Mouse (Mus musculus): Measurements from ENCODE around the gene Myl3. TPM values are rescaled to one million over a fixed set of nuclear protein-coding genes. Genes with fewer than 3 reads are reported as not detected.

Myl3 gene
- polyA plus RNA-seq, 1 experiment from 2014 or later: 53.6 TPM

DNA sequence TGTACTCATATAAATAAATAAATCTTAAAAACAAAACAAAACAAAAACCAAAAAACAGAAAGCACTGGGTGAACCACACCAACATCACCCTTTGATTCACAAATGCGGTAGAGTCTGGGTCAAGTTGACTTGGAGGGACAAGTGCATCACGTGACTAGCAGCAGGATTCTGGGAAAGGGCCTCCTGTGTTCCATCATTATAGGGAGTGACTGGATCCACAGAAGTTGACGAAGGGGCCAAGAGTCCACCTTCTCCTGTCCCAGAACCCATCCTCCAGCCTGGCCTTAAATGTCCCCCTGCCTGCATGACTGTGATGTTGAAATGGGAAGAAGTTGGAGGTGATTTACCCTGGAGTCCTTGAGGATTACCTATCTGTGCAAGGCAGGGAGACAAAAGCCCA lies 22.9 kb upstream of the Myl3 start:
- 75% methylated on average over 3 of the region's 3 CpGs for WGBS
- Histone ChIP-seq H3K9me3 (ENCODE audit: control insufficient read depth, low read length) (no peaks in the 10 kb centered on the region), H3K4me3 (ENCODE audit: low read depth, low read length) (no peak overlapping the region), H3K4me1 (ENCODE audit: control insufficient read depth, insufficient read depth, low read length) (0 out of 2 replicates have a peak, but pooled peaks cover 5% of the 10 kb centered on the region), H3K27me3 (replicated peaks; ENCODE audit: control insufficient read depth, insufficient read depth, low read length) (no peaks in the 10 kb centered on the region), H3K36me3 (ENCODE audit: control insufficient read depth, insufficient read depth, low read length) (peaks cover 14% of the 10 kb centered on the region), H3K9ac (ENCODE audit: low read depth, low read length) (no peak overlapping the region), H3K4me2 (ENCODE audit: low read depth, low read length) (no peak overlapping the region), H3K27ac (replicated peaks; ENCODE audit: low read depth, low read length) (no peak overlapping the region)
- DNase-seq (ENCODE audit: low spot score) (no peak), ATAC-seq (ENCODE audit: low read depth) (no peak)

DNA sequence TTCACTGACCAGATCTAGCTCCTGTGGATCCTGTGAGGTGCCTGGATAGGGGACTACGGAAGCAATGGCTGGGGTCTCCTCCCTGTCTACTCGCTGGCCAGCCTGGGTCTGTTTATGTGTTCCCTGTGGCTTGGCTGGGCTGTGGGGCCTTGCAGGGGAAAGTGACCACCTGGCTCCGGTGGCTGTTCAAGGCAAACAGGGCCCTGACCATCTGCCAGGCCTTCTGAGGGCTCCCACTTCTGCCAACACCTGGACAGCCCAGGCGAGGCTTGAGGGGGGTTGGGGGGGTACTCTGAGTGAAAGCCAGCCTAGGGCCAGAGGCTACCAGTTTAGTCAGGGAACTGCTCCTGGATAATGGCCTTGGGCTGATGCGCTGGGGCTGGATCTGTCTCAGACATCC lies 21.7 kb upstream of the Myl3 start:
- H3K4me1 ChIP-seq (ENCODE audit: control insufficient read depth, insufficient read depth, low read length): 0 out of 2 replicates have a peak, but pooled peaks cover 5% of the 10 kb centered on the region
- no peak overlapping the region for H3K9ac ChIP-seq (ENCODE audit: low read depth, low read length)
- no peak overlapping the region for H3K4me3 ChIP-seq (ENCODE audit: low read depth, low read length)
- no peaks in the 10 kb centered on the region for H3K9me3 ChIP-seq (ENCODE audit: control insufficient read depth, low read length)
- no peak overlapping the region for H3K4me2 ChIP-seq (ENCODE audit: low read depth, low read length)
- peaks cover 25% of the 10 kb centered on the region for H3K36me3 ChIP-seq (ENCODE audit: control insufficient read depth, insufficient read depth, low read length)
- no peak for DNase-seq (ENCODE audit: low spot score)
- no peak for ATAC-seq (ENCODE audit: low read depth)
- H3K27ac ChIP-seq (replicated peaks; ENCODE audit: low read depth, low read length): no peak overlapping the region
- no peaks in the 10 kb centered on the region for H3K27me3 ChIP-seq (replicated peaks; ENCODE audit: control insufficient read depth, insufficient read depth, low read length)
- WGBS: 52% methylated on average over 5 of the region's 5 CpGs

DNA sequence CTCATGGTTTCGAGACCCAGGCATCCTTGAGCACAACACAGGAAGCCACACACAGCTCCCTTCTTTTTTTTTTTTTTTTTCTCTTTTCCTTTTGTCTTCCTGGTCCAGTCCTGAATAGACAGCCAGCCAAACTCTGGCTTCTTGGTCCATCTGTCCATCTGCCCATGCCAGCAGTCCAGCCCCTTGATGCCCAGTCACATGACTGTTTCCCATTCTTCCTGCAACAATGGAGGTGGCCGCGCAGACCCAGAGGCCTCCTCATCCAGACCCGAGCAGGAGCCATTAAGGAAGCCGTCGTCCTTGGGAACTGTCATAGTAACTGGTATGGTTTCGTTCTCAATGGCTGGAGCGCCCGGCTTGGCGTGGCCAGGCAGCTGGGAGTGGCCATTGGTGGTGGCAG lies 19.6 kb upstream of the Myl3 start:
- ATAC-seq (ENCODE audit: low read depth): no peak
- Histone ChIP-seq H3K36me3 (ENCODE audit: control insufficient read depth, insufficient read depth, low read length) (peaks cover 40% of the 10 kb centered on the region), H3K27ac (replicated peaks; ENCODE audit: low read depth, low read length) (no peak overlapping the region), H3K4me1 (ENCODE audit: control insufficient read depth, insufficient read depth, low read length) (peaks cover 22% of the 10 kb centered on the region; the same call in 1 of the 2 replicates), H3K9me3 (ENCODE audit: control insufficient read depth, low read length) (no peaks in the 10 kb centered on the region), H3K4me2 (ENCODE audit: low read depth, low read length) (no peak overlapping the region), H3K9ac (ENCODE audit: low read depth, low read length) (no peak overlapping the region), H3K27me3 (replicated peaks; ENCODE audit: control insufficient read depth, insufficient read depth, low read length) (no peaks in the 10 kb centered on the region; the same call in 1 of the 2 replicates), H3K4me3 (ENCODE audit: low read depth, low read length) (no peak overlapping the region)
- DNase-seq (ENCODE audit: low spot score): no peak
- WGBS: 92% methylated on average over 10 of the region's 10 CpGs

DNA sequence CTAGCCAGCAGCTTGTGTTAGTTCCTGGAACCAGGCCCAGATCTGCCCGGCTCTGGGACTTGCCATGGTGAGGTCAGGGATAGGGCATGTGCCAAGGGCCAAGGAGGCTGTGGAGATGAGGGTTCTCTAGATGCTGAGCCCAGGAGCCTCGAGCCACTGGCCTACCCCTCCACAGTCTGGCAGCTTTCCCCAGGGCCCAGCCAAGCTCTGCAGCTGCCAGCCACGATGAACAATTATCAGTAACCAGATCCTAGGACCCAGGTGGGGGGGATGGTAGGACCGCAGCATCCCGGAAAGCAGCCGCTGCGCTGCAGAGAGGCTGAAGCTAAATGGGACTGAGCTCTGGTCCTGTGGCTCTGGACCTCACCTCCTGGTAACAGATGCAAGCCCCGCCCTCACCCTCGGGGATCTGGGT lies 15.9 kb upstream of the Myl3 start:
- Histone ChIP-seq H3K36me3 (ENCODE audit: control insufficient read depth, insufficient read depth, low read length) (peaks cover 67% of the 10 kb centered on the region), H3K27ac (replicated peaks; ENCODE audit: low read depth, low read length) (no peak overlapping the region), H3K9me3 (ENCODE audit: control insufficient read depth, low read length) (no peaks in the 10 kb centered on the region), H3K4me1 (ENCODE audit: control insufficient read depth, insufficient read depth, low read length) (peaks cover 22% of the 10 kb centered on the region; the same call in 1 of the 2 replicates), H3K4me2 (ENCODE audit: low read depth, low read length) (no peak overlapping the region), H3K27me3 (replicated peaks; ENCODE audit: control insufficient read depth, insufficient read depth, low read length) (no peaks in the 10 kb centered on the region; the same call in 1 of the 2 replicates), H3K4me3 (ENCODE audit: low read depth, low read length) (no peak overlapping the region), H3K9ac (ENCODE audit: low read depth, low read length) (no peak overlapping the region)
- DNase-seq (ENCODE audit: low spot score) (peak; percentile 87), ATAC-seq (ENCODE audit: low read depth) (peak; percentile 83)
- WGBS: 5% methylated on average over 9 of the region's 9 CpGs

DNA sequence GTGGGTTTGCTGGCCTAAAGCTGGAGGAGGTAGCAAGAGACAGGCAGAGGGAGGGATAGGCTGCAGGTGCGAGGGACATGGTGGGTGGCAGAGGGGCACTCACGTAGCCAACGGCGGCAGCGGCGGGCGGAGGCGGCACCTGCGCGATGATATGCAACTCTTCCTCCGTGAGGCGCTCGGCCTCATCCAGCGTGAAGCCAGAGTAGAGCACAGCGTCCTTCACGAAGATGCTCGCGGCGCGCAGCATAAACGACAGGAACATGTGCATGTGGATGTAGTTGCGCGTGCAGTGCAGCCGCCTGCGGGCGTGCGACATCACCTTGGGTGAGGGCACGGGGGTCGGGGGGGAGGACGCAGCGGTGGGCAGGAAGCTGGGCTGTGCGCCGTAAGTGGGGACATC lies 14.8 kb upstream of the Myl3 start:
- Histone ChIP-seq H3K36me3 (ENCODE audit: control insufficient read depth, insufficient read depth, low read length) (peaks cover 75% of the 10 kb centered on the region), H3K9ac (ENCODE audit: low read depth, low read length) (no peak overlapping the region), H3K4me2 (ENCODE audit: low read depth, low read length) (peak overlapping the region; percentile 36), H3K4me1 (ENCODE audit: control insufficient read depth, insufficient read depth, low read length) (peaks cover 27% of the 10 kb centered on the region), H3K9me3 (ENCODE audit: control insufficient read depth, low read length) (no peaks in the 10 kb centered on the region), H3K27me3 (replicated peaks; ENCODE audit: control insufficient read depth, insufficient read depth, low read length) (no peaks in the 10 kb centered on the region; the same call in 1 of the 2 replicates), H3K27ac (replicated peaks; ENCODE audit: low read depth, low read length) (no peak overlapping the region), H3K4me3 (ENCODE audit: low read depth, low read length) (0 out of 2 replicates have a peak overlapping the region, but pooled peaks have one; percentile 13)
- WGBS: 22% methylated on average over 28 of the region's 33 CpGs
- ATAC-seq (ENCODE audit: low read depth) (no peak), DNase-seq (ENCODE audit: low spot score) (no peak)

DNA sequence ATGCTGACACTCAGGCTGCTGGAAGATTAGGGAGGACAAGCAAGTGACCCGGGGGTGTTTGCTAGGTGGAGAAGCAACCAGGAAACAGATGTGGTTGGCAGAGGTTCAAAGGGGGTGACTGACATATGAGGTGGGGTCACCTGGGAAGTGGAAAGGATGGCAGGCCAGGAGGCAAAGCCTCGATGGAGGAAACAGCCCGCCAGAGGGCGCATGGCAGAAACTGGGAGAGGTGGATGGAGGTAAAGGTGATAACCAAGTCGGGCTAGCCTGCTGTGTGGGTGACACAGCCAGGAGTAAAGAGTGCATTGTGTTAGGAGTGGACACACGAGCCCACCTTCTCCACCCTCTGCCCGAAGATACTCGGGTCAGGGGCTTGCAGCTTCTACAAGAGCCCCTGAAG lies 11.8 kb upstream of the Myl3 start:
- H3K27me3 ChIP-seq (replicated peaks; ENCODE audit: control insufficient read depth, insufficient read depth, low read length): no peaks in the 10 kb centered on the region; the same call in 1 of the 2 replicates
- WGBS: 14% methylated on average over 5 of the region's 8 CpGs
- no peak overlapping the region for H3K27ac ChIP-seq (replicated peaks; ENCODE audit: low read depth, low read length)
- no peak overlapping the region for H3K9ac ChIP-seq (ENCODE audit: low read depth, low read length)
- H3K9me3 ChIP-seq (ENCODE audit: control insufficient read depth, low read length): no peaks in the 10 kb centered on the region
- peaks cover 54% of the 10 kb centered on the region for H3K36me3 ChIP-seq (ENCODE audit: control insufficient read depth, insufficient read depth, low read length)
- no peak overlapping the region for H3K4me3 ChIP-seq (ENCODE audit: low read depth, low read length)
- peaks cover 45% of the 10 kb centered on the region for H3K4me1 ChIP-seq (ENCODE audit: control insufficient read depth, insufficient read depth, low read length)
- H3K4me2 ChIP-seq (ENCODE audit: low read depth, low read length): no peak overlapping the region
- ATAC-seq (ENCODE audit: low read depth): no peak
- no peak for DNase-seq (ENCODE audit: low spot score)

DNA sequence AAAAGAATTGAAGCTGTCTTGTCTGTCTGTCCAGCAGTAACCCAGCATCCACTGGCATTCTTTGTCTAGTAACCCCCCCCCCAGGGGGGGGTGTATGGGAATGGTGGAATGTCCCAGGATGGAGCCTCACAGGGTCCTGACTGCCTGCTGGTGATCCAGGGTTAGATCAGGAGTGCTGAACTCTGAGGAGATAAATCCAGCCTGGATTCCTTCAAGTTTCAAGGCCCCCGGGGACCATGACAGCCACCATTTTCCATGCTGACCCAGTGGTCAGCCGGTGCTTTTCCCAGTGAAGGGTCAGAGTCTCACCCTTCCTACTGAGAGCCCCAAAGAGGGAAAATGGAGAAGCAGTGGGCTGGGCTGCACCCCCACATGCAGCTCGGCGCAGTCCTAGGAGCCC lies 9.8 kb upstream of the Myl3 start:
- Histone ChIP-seq H3K4me1 (ENCODE audit: control insufficient read depth, insufficient read depth, low read length) (peaks cover 40% of the 10 kb centered on the region), H3K4me3 (ENCODE audit: low read depth, low read length) (no peak overlapping the region), H3K27ac (replicated peaks; ENCODE audit: low read depth, low read length) (no peak overlapping the region), H3K9ac (ENCODE audit: low read depth, low read length) (peak overlapping the region; percentile 20; the same call in 1 of the 2 replicates), H3K9me3 (ENCODE audit: control insufficient read depth, low read length) (no peaks in the 10 kb centered on the region), H3K4me2 (ENCODE audit: low read depth, low read length) (peak overlapping the region; percentile 60), H3K36me3 (ENCODE audit: control insufficient read depth, insufficient read depth, low read length) (peaks cover 37% of the 10 kb centered on the region), H3K27me3 (replicated peaks; ENCODE audit: control insufficient read depth, insufficient read depth, low read length) (no peaks in the 10 kb centered on the region; the same call in 1 of the 2 replicates)
- WGBS: 46% methylated on average over 2 of the region's 4 CpGs
- ATAC-seq (ENCODE audit: low read depth) (no peak), DNase-seq (ENCODE audit: low spot score) (no peak)

DNA sequence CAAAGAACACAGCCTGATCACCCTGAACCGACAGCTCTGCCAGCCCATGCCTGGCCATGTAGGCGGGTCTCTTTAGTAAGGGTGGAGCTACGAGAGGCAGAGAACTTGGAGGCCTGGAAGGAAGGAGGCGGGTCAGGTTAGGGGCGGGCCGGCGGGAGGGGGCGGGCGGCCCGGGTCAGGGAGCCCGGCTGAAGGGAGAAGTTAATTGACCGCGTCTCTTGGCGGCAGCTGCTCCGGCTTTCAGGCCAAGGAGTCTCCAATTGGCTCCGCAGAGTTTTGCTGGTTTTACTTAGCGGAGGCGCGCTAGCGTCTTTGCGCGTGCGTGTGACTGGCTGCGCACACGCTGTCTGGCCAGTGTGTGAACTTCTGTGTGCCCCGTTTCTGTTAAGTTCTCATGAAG lies 9.0 kb upstream of the Myl3 start:
- peak; percentile 96 for DNase-seq (ENCODE audit: low spot score)
- peak; percentile 94 for ATAC-seq (ENCODE audit: low read depth)
- Histone ChIP-seq H3K27me3 (replicated peaks; ENCODE audit: control insufficient read depth, insufficient read depth, low read length) (no peaks in the 10 kb centered on the region; the same call in 1 of the 2 replicates), H3K36me3 (ENCODE audit: control insufficient read depth, insufficient read depth, low read length) (peaks cover 30% of the 10 kb centered on the region), H3K27ac (replicated peaks; ENCODE audit: low read depth, low read length) (peak overlapping the region; percentile 67), H3K4me2 (ENCODE audit: low read depth, low read length) (peak overlapping the region; percentile 60), H3K4me3 (ENCODE audit: low read depth, low read length) (peak overlapping the region; percentile 29), H3K9me3 (ENCODE audit: control insufficient read depth, low read length) (no peaks in the 10 kb centered on the region), H3K4me1 (ENCODE audit: control insufficient read depth, insufficient read depth, low read length) (peaks cover 44% of the 10 kb centered on the region), H3K9ac (ENCODE audit: low read depth, low read length) (peak overlapping the region; percentile 56)
- WGBS: 0% methylated on average over 22 of the region's 26 CpGs

DNA sequence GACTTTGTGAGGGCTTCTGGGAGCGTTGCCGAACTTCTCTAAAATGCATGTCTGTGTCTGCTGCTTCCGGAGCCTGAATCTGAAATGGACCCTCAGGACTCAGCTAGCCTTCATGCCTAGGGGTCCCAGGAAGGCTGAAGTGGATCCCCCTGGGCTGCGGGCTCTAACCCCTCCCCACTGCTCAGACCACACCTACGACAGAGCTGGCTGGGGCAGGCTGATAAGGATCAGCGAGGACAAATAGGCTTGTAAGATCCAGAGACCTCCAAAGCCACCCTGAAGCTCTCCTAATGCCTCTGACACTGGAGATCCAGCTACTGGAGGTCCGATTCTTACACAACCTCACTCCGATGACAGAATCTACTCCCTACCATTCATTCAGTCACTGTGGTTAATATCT lies 8.6 kb upstream of the Myl3 start:
- ATAC-seq (ENCODE audit: low read depth) (peak; percentile 16; the same call in 1 of the 2 replicates), DNase-seq (ENCODE audit: low spot score) (no peak)
- Histone ChIP-seq H3K9ac (ENCODE audit: low read depth, low read length) (peak overlapping the region; percentile 56), H3K27me3 (replicated peaks; ENCODE audit: control insufficient read depth, insufficient read depth, low read length) (no peaks in the 10 kb centered on the region), H3K36me3 (ENCODE audit: control insufficient read depth, insufficient read depth, low read length) (peaks cover 26% of the 10 kb centered on the region), H3K4me3 (ENCODE audit: low read depth, low read length) (peak overlapping the region; percentile 29), H3K4me2 (ENCODE audit: low read depth, low read length) (peak overlapping the region; percentile 60), H3K9me3 (ENCODE audit: control insufficient read depth, low read length) (no peaks in the 10 kb centered on the region), H3K4me1 (ENCODE audit: control insufficient read depth, insufficient read depth, low read length) (peaks cover 45% of the 10 kb centered on the region), H3K27ac (replicated peaks; ENCODE audit: low read depth, low read length) (peak overlapping the region; percentile 67)
- WGBS: 14% methylated on average over 8 of the region's 8 CpGs

Data from embryonic facial prominence, embryonic 14.5 days (tissue).